Mouse (Mus musculus) kidney, adult 11 months (tissue): ENCODE measurements around the gene Snrk.

Experiments
- DNase-seq: peaks from one replicate; pipeline ENCODE4 v3.0.0; 2022

Snrk gene

DNA sequence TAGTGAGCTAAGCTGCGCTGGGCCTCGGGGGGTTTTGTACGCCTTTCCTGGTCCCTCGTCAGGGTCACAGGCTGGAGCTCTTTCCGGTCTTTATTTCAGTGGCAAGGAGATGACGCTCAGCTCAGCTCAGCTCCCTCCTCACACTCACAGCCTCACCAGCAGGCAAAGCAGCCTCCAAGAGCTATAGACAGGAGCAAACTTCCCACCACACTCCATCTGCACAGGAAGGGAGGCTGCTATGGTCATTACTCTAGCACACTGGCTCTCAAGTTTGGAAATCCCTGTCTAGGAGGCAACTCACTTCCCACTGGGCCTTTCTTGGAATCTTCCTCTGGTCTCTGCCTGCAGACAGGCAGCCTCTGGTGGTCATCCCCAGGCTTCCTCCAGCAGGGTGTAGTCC, 68.9 kb downstream of the Snrk start:
- DNase-seq = no peak

DNA sequence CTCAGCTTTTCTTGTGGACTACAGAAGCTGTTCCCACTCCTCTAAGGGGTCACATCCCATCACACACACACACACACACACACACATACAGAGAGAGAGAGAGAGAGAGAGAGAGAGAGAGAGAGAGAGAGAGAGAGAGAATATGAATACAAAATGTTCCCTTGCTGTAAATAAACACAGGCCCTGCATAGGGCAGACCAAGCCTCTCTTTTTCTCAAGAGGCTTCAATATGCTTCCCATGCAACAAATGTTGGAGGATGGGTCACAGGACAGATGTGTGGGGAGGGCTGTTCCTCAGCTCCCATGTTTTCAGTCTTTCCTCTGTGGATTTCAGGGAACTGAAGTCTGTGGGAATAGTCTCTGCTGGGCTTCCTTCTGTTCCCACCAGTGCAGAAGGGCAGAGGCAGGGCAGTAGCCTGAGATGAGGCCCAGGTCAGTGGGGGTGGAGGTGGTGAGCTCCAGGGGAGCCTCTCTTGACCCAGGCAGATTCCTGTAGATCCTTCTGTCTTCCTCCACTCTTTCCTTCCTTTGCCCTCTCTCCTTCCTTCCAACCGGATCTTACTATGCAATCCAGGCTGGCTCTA, 69.7 kb downstream of the Snrk start:
- no peak for DNase-seq

DNA sequence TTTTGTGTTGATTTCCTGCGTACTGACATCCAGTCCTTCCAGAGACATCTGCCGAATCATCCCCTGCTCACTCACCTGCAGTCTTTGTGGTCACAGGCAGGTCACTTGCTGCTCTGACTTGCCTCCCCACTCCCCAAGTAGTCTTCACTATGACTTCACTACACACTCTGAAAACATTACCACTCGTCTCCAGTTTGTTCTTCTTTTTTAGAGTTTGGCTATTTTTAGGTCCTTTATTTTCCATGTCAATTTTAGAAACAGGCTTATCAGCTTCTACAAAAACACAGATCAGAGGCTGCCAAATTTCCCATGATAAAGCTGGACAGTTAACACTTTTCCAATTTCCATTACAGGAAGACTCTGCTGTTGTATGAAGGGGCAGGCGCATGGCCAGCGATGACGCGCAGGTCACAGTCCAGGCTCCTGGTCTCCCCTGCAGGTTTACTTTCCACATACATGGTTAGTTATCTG, 70.4 kb downstream of the Snrk start:
- DNase-seq = no peak

DNA sequence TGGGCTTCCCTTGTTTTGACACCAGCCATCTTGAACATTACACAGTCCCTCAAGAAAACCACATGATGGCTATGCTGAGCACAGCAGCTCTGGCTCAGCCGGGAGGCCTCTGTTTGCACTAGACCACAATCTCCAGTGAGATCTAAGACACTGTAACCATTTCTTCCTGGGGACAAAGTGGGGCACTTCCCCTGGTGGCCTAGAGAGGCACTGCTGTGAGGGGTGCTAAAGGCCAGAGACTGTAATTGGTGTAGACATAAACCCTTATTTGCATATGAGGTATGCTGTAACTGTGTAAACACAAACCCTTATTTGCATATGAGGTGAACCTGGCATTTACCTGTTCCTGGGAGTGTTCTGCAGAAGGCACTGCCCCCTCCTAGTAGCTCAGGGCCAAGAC, 71.7 kb downstream of the Snrk start:
- no peak for DNase-seq

DNA sequence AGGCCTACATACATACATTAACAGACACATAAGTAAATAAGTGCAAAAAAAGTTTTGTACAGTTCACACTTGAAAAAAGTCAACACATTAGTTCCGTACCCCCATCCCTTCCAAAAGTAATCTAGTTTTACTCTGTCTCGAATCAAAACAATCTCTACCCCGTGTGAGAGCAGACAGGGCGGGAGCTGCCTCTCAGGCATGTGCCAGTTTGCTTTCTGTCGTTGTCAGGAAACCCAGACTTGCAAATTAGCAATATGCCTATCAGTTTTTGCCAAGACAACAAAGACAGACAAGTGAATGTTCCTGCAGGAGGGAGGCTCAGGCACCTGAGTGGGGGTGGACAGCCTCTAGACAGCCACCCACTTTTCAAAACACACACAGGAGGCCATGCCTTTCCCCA, 76.3 kb downstream of the Snrk start:
- no peak for DNase-seq

DNA sequence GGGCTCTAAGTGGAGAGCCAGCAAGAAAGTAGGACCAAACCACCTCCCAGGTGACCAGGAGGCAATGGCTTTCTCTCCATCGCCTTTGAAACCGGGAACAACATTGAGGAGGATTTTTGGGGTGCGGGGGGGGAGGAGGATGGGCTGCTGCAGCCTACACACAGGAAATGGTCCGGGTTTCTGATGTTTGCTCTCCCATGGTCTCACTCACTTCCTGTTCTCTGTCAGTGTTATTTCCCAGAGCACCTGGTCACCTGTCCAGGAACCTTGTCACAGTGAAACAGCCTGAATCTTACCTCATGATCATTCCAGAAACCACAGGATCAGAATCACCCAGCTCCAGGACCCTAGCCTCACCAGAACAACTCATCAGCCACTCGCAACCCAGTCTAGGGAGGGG, 76.8 kb downstream of the Snrk start:
- no peak for DNase-seq

DNA sequence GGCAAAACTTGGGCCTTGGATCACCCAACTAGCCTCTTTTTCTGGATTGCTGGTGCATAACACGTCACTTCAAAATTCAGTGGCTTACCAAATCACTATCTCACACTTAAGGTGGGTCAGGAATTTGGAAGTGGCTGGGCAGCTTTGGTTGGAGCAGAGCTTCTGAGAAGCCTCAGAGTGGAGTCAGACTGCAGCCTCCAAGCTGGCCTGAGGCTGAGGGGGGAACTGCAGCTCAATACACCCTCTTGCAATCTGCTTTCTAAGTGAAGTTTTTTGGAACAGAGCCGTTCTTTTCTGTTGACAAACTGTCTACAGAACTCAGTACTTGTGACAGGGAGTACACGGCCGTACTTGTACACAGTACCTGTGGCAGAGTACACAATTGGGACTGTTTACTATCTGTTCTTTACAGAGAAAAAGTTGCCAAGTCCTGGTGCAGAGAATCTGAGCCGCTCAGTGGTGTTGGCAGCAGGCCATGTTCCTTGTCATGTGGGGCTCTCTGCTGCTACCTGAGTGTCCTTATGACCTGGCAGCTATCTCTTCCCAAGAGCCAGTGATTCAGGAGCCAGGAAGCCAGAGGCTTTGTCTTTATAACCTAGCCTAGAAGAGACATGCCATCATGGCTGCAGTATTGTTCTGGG, 78.1 kb downstream of the Snrk start:
- DNase-seq = peak; percentile 39

DNA sequence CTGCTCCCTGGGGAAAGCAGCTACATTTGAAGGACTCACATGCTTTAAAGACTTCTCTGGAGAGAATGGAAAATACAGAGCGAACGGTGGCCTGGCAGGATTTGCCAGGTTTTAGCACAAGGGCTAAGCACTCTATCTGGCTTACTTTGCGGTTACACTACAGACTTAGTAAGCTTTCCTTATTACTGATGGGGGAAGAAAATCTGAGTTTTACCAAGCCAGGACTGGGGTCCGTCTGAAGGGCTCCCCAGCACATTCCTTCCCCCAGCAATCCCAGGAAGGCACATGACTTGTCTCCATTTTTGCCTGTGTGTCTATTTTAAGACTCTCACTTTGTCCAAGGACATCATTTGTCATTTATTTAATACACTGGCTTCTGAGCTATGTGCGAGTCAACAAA, 80.0 kb downstream of the Snrk start:
- no peak for DNase-seq

DNA sequence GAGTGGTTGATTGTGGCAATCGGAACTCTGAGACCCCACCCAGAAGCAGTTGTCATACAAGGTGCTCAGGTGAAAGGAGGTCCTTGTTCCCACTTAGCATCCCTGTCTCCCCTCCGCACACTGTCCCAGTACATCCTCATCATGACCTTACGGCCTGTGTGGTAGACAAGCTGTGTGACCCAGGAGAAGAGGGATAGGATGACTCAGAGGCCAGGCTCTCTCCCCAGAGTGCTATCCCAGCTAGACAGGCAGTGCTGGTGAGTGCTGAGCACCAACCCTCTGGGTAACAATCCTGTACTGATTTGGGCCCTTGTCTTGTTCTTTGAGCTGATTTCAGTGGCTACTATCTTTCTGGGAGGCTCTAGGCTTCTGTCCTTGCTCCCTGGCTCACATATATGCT, 81.6 kb downstream of the Snrk start:
- no peak for DNase-seq

DNA sequence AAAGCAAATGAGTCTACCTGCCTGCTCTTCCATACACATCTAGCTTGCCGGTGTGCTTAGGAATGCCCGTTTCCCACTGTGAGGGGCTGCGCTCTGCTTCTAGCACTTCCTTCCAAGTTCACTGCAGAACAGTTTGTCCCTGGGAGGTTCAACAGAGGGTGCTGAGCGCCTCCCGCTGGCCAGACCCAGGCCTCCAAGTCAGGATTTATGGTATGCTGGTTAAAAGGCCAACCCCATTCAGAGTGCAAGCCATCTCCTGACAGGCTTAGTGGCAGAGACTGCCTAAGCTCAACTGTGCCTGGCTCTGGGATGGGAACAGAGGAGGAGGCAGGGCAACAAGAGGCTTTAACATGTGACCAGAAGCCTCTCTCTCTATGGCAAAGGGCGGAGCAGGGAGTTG, 82.2 kb downstream of the Snrk start:
- DNase-seq = peak; percentile 62

DNA sequence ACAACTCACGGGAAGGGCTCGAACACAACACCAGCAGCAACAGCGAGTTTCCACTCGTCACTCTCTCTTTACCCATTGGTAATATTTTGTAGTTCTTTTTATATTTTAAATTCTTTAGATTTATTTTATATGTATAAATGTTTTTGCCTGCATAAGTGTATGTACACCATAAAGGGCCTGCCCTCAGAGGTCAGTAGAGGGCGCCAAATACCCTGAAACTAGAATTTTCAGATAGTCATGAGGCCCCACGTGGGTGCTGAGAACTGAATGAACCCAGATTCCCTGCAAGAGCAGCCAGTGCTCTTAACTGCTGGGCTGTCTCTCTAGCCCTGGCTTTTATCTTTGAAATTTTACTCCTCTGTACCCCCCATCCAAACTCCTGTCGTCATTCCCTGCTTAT, 87.4 kb downstream of the Snrk start:
- no peak for DNase-seq

DNA sequence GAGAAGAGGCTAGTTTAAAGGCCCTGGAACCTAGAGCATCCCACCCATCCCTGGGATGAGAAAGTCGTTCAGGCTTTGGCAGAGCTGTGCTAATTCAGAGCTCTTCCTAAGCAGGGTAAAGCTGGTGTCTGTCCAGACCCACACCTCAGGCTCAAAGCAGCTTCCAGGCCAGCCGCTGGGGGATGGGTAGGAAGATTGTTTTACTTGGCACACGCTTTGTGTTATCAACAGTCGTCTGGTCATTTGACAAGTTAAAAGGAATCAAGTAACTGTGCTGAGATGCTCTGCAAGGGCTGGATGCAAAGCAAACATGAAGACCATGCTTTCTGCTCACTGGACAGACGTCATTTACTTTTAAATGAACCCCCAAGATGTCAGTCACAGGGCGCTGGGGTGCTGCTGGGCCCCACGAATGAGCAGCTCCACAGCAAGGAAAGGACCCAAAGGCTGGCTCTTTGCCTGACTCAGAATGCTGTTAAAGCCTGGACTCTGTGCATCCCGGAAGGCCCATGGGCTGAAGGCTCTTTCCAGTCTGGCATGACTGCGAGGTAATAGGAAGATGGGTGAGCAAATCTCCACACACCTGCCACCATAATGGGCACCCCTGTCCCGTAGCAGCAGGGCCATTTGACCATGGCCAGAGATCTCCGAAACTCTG, 88.6 kb downstream of the Snrk start:
- DNase-seq = no peak

DNA sequence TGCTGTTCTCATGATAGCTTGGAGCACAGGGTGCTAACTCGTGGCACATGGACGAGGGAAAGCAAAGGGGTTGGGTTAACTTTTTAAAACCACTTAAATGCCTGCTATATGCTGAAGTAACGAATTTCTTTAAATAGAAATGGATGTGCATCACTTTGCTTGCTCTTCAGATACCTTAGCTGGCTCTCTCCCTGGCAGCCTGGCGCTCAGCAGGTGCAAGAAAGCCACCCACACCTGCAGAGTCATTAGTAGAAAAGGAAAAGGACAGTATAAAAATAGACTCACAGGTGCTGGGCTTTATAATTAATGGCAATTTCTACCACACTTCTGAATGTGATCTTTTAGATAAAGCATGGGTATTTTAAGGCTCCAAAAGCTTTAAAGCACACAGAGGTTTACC, 91.2 kb downstream of the Snrk start:
- DNase-seq = no peak

DNA sequence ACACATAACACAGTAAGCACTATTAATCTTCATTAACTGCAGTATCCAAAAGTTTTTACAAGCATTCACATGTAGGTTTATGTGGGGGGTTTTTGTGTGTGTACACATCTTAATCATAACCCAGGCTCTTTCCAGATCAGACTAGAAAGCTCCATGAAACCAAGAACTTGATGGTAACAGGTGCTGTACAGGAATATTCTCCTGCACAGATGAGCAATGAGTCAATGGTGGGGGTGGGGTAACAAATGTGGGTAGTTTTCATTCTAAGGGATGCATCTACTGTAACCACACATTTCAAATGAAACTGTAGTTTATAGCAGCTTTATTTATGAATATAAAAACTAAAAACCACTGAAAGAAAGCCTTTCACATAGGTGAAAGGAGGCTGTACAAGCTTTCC, 98.1 kb downstream of the Snrk start:
- DNase-seq = no peak

DNA sequence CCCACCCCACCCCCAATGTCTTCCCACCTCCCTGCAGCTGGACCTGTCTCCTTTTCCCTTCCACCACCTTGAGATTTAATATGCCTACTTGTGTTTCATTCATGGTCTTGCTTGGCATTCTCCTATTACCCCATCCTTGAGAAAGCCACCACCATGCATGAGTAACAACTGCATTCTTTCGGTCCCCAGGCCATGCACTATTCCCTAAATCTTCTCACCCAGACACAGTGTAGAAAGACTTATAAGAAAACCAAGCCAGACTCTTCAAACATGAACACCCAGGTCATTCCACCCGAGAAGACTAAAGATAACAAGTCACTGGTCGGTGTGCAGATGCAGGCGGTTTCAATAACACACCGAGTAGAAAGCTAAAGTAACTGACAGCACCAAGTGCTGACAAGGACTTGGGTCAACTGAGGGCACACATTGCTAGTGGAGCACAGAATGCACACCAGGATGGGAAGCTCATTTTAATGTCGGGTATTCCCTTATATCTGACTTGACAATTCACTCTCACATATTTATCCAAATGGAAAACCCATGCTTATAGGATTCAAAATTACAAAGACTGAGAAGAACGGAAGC, 100.0 kb downstream of the Snrk start:
- no peak for DNase-seq
